Mouse (Mus musculus) E14TG2a.4 (cell line): Measurements from ENCODE around the gene Slc3a1.

Experiments used
- H3K27me3 ChIP-seq: 2 replicates; pipeline ENCODE4 v1.6.1; 2014; ENCODE audit warnings: low read length, control low read depth; ENCODE audit not compliant: insufficient read depth
- H3K36me3 ChIP-seq: 2 replicates; pipeline ENCODE4 v1.6.1; 2014; ENCODE audit warnings: low read length, control low read depth; ENCODE audit not compliant: insufficient read depth
- H3K4me1 ChIP-seq: replicated peaks from 2 replicates; pipeline ENCODE4 v1.6.1; 2014; ENCODE audit warnings: low read depth, low read length, control low read depth
- H3K4me3 ChIP-seq: replicated peaks from 2 replicates; pipeline ENCODE4 v1.5.1; 2014; ENCODE audit warnings: mild to moderate bottlenecking, low read length
- H3K9me3 ChIP-seq: 2 replicates; pipeline ENCODE4 v1.6.1; 2014; ENCODE audit warnings: low read length, control low read depth
- CTCF ChIP-seq: conservative IDR thresholded peaks from 2 replicates; pipeline ENCODE4 v1.5.1; 2014; ENCODE audit warnings: low read length
- NANOG ChIP-seq: IDR thresholded peaks from 2 replicates; pipeline ENCODE4 v1.6.1; 2014; ENCODE audit warnings: borderline replicate concordance, low read length, mixed read lengths
- POU5F1 ChIP-seq: IDR thresholded peaks from 2 replicates; pipeline ENCODE4 v1.6.1; 2014; ENCODE audit warnings: low read length, borderline replicate concordance

The Slc3a1 gene

GRCm38 (mm10) chr17:85103310-85103709, 75.1 kb downstream of the Slc3a1 start:
- Histone ChIP-seq H3K4me3 (no peak overlapping the region), H3K36me3 (peaks cover 20% of the 10 kb centered on the region), H3K4me1 (peaks cover 37% of the 10 kb centered on the region), H3K9me3 (peaks cover 21% of the 10 kb centered on the region), H3K27me3 (no peaks in the 10 kb centered on the region)
- TF ChIP-seq CTCF (no peak), NANOG (no peak), POU5F1 (no peak)

GRCm38 (mm10) chr17:85110640-85111039, 82.5 kb downstream of the Slc3a1 start:
- H3K36me3 ChIP-seq, result peaks cover 9% of the 10 kb centered on the region
- peaks cover 8% of the 10 kb centered on the region for H3K9me3 ChIP-seq
- peaks cover 5% of the 10 kb centered on the region; the same call in 1 of the 2 replicates for H3K4me1 ChIP-seq
- TF ChIP-seq NANOG (no peak), POU5F1 (no peak), CTCF (no peak)
- H3K27me3 ChIP-seq, result no peaks in the 10 kb centered on the region
- H3K4me3 ChIP-seq, result no peak overlapping the region

GRCm38 (mm10) chr17:85113441-85113840, 85.3 kb downstream of the Slc3a1 start:
- no peak for TF ChIP-seq POU5F1
- TF ChIP-seq CTCF, result 0 out of 2 replicates have a peak, but pooled peaks have one; percentile 6
- Histone ChIP-seq H3K9me3 (peaks cover 8% of the 10 kb centered on the region), H3K27me3 (no peaks in the 10 kb centered on the region), H3K4me3 (no peak overlapping the region), H3K4me1 (peaks cover 13% of the 10 kb centered on the region), H3K36me3 (peaks cover 9% of the 10 kb centered on the region)
